Mouse (Mus musculus) mouse embryonic stem cell (cell line): ENCODE results near the gene Dip2b.

Experiments
- in situ Hi-C, 2 experiments: fragments of 300-500 bp; cut with MboI; formaldehyde crosslinking; loops; 1 replicate in 1 of 2; 3 replicates in 1 of 2; pipeline ENCODE4 v1.14.3; 2019 to 2020; ENCODE audit warnings: low sequenced_read_pairs in 2 of 2, low pct_unique_long_range_greater_than_20kb in 1 of 2, mixed read lengths in 1 of 2; ENCODE audit not compliant: unreplicated experiment in 1 of 2

Dip2b gene

GRCm38 (mm10) chr15:100109916-100110315, 71.5 kb downstream of the Dip2b start:
- in situ Hi-C loops: no loop called here

- in situ Hi-C loops: no loop called here
These were observed 73.4 kb downstream of the Dip2b start for GRCm38 (mm10) chr15:100111891-100112290.

GRCm38 (mm10) chr15:100112309-100112966, 74.0 kb downstream of the Dip2b start:
- in situ Hi-C loops: no loop called here

GRCm38 (mm10) chr15:100113343-100114275, 75.1 kb downstream of the Dip2b start:
- in situ Hi-C loops: no loop called here

GRCm38 (mm10) chr15:100115416-100115815, 77.0 kb downstream of the Dip2b start:
- in situ Hi-C loops: no loop called here

- in situ Hi-C loops: no loop called here
These were observed 77.9 kb downstream of the Dip2b start for GRCm38 (mm10) chr15:100116325-100116724.

- in situ Hi-C loops: no loop called here
These were observed 80.8 kb downstream of the Dip2b start for GRCm38 (mm10) chr15:100119225-100119788.

- in situ Hi-C loops: no loop called here
These were observed 83.0 kb downstream of the Dip2b start for GRCm38 (mm10) chr15:100121437-100121836.

GRCm38 (mm10) chr15:100123867-100124266, 85.4 kb downstream of the Dip2b start:
- in situ Hi-C loops: no loop called here

GRCm38 (mm10) chr15:100125245-100125644, 86.8 kb downstream of the Dip2b start:
- in situ Hi-C loops: loop anchor here in 1 of 2 experiments (25.0 kb wide), 1 partner anchor 88 kb away; the partner anchor contains the start of gene Dip2b

- in situ Hi-C loops: loop anchor here in 1 of 2 experiments (25.0 kb wide), 1 partner anchor 89 kb away; the partner anchor contains the start of gene Dip2b
These were observed 88.1 kb downstream of the Dip2b start for GRCm38 (mm10) chr15:100126456-100127107.

- in situ Hi-C loops: loop anchor here in 1 of 2 experiments (25.0 kb wide), 1 partner anchor 92 kb away; the partner anchor contains the start of gene Dip2b
These were observed 90.8 kb downstream of the Dip2b start for GRCm38 (mm10) chr15:100129151-100129790.

- in situ Hi-C loops: loop anchor here (10.0 to 25.0 kb wide), 2 partner anchors 102 to 105 kb away; partner anchors contain the start of gene Dip2b (in 2 of the 2)
These were observed 101.2 kb downstream of the Dip2b start for GRCm38 (mm10) chr15:100139665-100140064.

- in situ Hi-C loops: loop anchor here in 1 of 2 experiments (25.0 kb wide), 1 partner anchor 103 kb away; the partner anchor contains the start of gene Dip2b
These were observed 102.0 kb downstream of the Dip2b start for GRCm38 (mm10) chr15:100140428-100140827.

GRCm38 (mm10) chr15:100143091-100143801, 104.8 kb downstream of the Dip2b start:
- in situ Hi-C loops: loop anchor here in 1 of 2 experiments (25.0 kb wide), 1 partner anchor 106 kb away; the partner anchor contains the start of gene Dip2b

- in situ Hi-C loops: loop anchor here in 1 of 2 experiments (25.0 kb wide), 1 partner anchor 108 kb away; the partner anchor contains the start of gene Dip2b
These were observed 106.7 kb downstream of the Dip2b start for GRCm38 (mm10) chr15:100144854-100145824.
